Mouse (Mus musculus) lung, adult 2 months (tissue): ENCODE measurements around the gene Ephx4.

Experiments used
- CTCF ChIP-seq: fragments of 200-500 bp; IDR thresholded peaks from 2 replicates; pipeline ENCODE4 v1.5.1; 2011; ENCODE audit warnings: mild to moderate bottlenecking, low read length, control low read depth; ENCODE audit not compliant: insufficient read depth
- POLR2A ChIP-seq: fragments of 200-500 bp; IDR thresholded peaks from 2 replicates; pipeline ENCODE4 v1.6.1; 2011; ENCODE audit warnings: low read depth, mild to moderate bottlenecking, control low read depth, low read length, borderline replicate concordance; ENCODE audit errors: extremely low read depth

GRCm38 (mm10) chr5:107421676-107422075 lies 19.1 kb downstream of the Ephx4 start:
- TF ChIP-seq CTCF: no peak
- TF ChIP-seq POLR2A: no peak
